17 mouse cellular contexts compared by ENCODE assay signal in genomic region chr13:98000841-98001240, GRCm38 (mm10).
"Had no signal": no experiment of that assay in that cellular context is flagged by ENCODE, and none has a peak within 500 bp of the region (broad histone marks: within the 10 kb centered on the region; RNA-seq: fewer than 3 reads in every experiment).

No protein-coding gene starts in this region.

- H3K9ac ChIP-seq: lung, embryonic 15.5 days; midbrain, embryonic 13.5 days; midbrain, embryonic 15.5 days; neural tube, embryonic 12.5 days; stomach, embryonic 15.5 days had no signal

- H3K27me3 ChIP-seq: lung, embryonic 15.5 days; midbrain, embryonic 13.5 days; midbrain, embryonic 15.5 days; neural tube, embryonic 12.5 days; stomach, embryonic 15.5 days had no signal

- DNase-seq: lung, adult 2 months; lung, postnatal 14 days; lung, postnatal 36 days; right cerebral cortex, postnatal 14 days; thymus, adult 2 months; thymus, postnatal 25 days; thymus, postnatal 4 days had no signal

- H3K4me2 ChIP-seq: lung, embryonic 15.5 days; midbrain, embryonic 11.5 days; midbrain, embryonic 13.5 days; midbrain, embryonic 15.5 days; neural tube, embryonic 12.5 days; stomach, embryonic 15.5 days had no signal

- H3K9me3 ChIP-seq: lung, embryonic 15.5 days; megakaryocyte, embryonic 14.5 days; midbrain, embryonic 13.5 days; midbrain, embryonic 15.5 days; neural tube, embryonic 12.5 days; stomach, embryonic 15.5 days had no signal

- H3K27ac ChIP-seq: macrophage; midbrain, embryonic 13.5 days; midbrain, embryonic 15.5 days; neural tube, embryonic 12.5 days; stomach, embryonic 15.5 days; stomach, postnatal 0 days had no signal

- H3K4me1 ChIP-seq: midbrain, embryonic 15.5 days had no signal

- ATAC-seq: lung, postnatal 0 days; midbrain, embryonic 13.5 days; midbrain, embryonic 15.5 days had no signal

- H3K4me3 ChIP-seq: lung, embryonic 15.5 days; megakaryocyte, embryonic 14.5 days; midbrain, embryonic 13.5 days; midbrain, embryonic 15.5 days; neural tube, embryonic 12.5 days; stomach, embryonic 15.5 days had no signal

- H3K36me3 ChIP-seq: lung, embryonic 15.5 days; midbrain, embryonic 13.5 days; midbrain, embryonic 15.5 days; neural tube, embryonic 12.5 days; stomach, embryonic 15.5 days had no signal
